Mouse (Mus musculus): Measurements from ENCODE around the gene Erbb2. TPM values are rescaled to one million over a fixed set of nuclear protein-coding genes. Genes with fewer than 3 reads are reported as not detected.

Erbb2 gene
- total RNA-seq, 1 experiment, result 13.2 TPM

DNA sequence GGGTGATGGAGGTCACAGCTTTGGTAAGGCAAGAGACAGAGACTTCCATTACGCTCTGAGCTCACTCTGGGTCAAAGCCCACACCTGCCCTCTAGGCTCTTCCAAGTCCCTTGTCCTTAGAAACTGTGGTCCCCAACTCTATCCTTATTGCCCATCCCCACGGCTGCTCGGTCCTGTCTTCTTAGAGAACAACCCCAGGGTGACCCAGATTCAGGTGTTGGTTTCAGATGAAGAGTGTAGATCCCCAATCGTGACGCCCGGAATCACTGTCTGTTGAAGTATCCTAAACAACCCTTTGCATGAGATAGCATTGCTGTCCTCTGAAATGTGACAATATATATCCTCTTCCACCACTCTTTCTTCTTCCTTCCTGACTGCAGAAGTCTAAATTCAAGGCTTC lies 50.0 kb downstream of the Erbb2 start:
- Histone ChIP-seq H3K9ac (ENCODE audit: insufficient read depth, low read depth, low read length, poor library complexity, severe bottlenecking) (no peak overlapping the region), H3K36me3 (ENCODE audit: control insufficient read depth, insufficient read depth, low read length, poor library complexity, severe bottlenecking) (no peaks in the 10 kb centered on the region), H3K4me1 (ENCODE audit: control insufficient read depth in 2 of 2, insufficient read depth in 2 of 2, low read length in 2 of 2, poor library complexity in 1 of 2) (peaks cover 3 to 21% of the 10 kb centered on the region in 2 experiments; a peak in 3 of 4 replicates), H3K4me3 (ENCODE audit: insufficient read depth in 1 of 2, low read depth in 1 of 2, low read length in 2 of 2, poor library complexity in 1 of 2, severe bottlenecking in 1 of 2) (no peak overlapping the region), H3K9me3 (ENCODE audit: control insufficient read depth, insufficient read depth, low read depth, low read length) (no peaks in the 10 kb centered on the region), H3K27ac (ENCODE audit: insufficient read depth, low read depth, low read length, poor library complexity, severe bottlenecking) (no peak overlapping the region)
- TF ChIP-seq ZNF384 (IDR thresholded peaks at IDR 0.05; ENCODE audit: low read depth, low read length), result no peak
- TF ChIP-seq CHD2 (IDR thresholded peaks at IDR 0.05; ENCODE audit: low read depth, low read length), result no peak
- no peak for TF ChIP-seq ZC3H11A (IDR thresholded peaks at IDR 0.05; ENCODE audit: borderline replicate concordance, low read depth, low read length)
- no peak for TF ChIP-seq HCFC1 (IDR thresholded peaks at IDR 0.05; ENCODE audit: borderline replicate concordance, insufficient read depth, low read length)
- TF ChIP-seq MAFK (IDR thresholded peaks at IDR 0.05; ENCODE audit: insufficient read depth, low read depth, low read length), result no peak
- in situ Hi-C loops (cut with MboI; ENCODE audit: low sequenced_read_pairs in 2 of 2, unreplicated experiment in 2 of 2), result no loop called here
- DNase-seq (ENCODE audit: low read depth, low spot score), result no peak

DNA sequence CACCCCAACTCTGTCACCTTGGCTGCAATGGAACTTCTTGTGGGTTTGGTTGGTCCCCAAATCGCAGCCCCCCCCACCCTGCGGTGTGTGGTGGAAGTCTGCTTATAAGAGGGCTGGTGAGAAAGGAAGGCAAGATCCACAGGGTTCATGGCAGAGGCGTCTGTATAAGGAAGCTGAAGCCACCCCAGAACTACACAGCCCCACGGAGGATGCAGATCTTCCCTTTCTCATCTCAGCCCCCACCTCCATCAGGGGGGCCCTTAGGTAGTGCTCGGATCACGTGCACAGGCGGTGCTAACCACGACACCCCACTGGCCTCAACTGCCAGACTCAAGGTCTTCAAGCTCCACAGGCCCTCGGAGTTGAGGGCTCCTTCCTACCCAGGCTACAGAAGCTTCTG lies 51.6 kb downstream of the Erbb2 start:
- Histone ChIP-seq H3K9me3 (ENCODE audit: control insufficient read depth, insufficient read depth, low read depth, low read length) (no peaks in the 10 kb centered on the region), H3K27ac (ENCODE audit: insufficient read depth, low read depth, low read length, poor library complexity, severe bottlenecking) (no peak overlapping the region), H3K9ac (ENCODE audit: insufficient read depth, low read depth, low read length, poor library complexity, severe bottlenecking) (no peak overlapping the region), H3K4me3 (ENCODE audit: insufficient read depth in 1 of 2, low read depth in 1 of 2, low read length in 2 of 2, poor library complexity in 1 of 2, severe bottlenecking in 1 of 2) (no peak overlapping the region), H3K36me3 (ENCODE audit: control insufficient read depth, insufficient read depth, low read length, poor library complexity, severe bottlenecking) (no peaks in the 10 kb centered on the region), H3K4me1 (ENCODE audit: control insufficient read depth in 2 of 2, insufficient read depth in 2 of 2, low read length in 2 of 2, poor library complexity in 1 of 2) (peaks cover 0 to 17% of the 10 kb centered on the region in 2 experiments; a peak in 1 of 4 replicates)
- in situ Hi-C loops (cut with MboI; ENCODE audit: low sequenced_read_pairs in 2 of 2, unreplicated experiment in 2 of 2), result no loop called here
- TF ChIP-seq ZC3H11A (IDR thresholded peaks at IDR 0.05; ENCODE audit: borderline replicate concordance, low read depth, low read length), result no peak
- TF ChIP-seq CHD2 (IDR thresholded peaks at IDR 0.05; ENCODE audit: low read depth, low read length), result no peak
- TF ChIP-seq MAFK (IDR thresholded peaks at IDR 0.05; ENCODE audit: insufficient read depth, low read depth, low read length), result no peak
- no peak for TF ChIP-seq HCFC1 (IDR thresholded peaks at IDR 0.05; ENCODE audit: borderline replicate concordance, insufficient read depth, low read length)
- no peak for TF ChIP-seq ZNF384 (IDR thresholded peaks at IDR 0.05; ENCODE audit: low read depth, low read length)
- no peak for DNase-seq (ENCODE audit: low read depth, low spot score)

DNA sequence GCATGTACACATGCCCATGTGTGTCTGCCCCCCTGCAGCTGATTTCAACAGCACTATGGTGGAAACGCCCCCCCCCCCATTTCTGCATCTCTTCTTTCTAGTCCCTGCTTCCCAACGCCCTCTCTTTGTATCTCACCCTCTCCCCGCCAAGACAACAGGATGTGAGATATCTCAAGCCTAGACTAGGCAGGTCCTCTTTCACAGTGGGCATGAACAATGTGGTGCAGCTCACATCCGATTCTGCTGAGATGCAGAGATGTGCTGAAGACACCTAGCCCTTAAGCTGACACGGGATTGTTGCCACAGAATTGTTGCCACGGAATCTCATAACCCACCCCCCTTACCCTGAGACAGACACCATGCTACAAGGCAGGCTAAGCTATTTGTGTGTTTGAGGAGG lies 52.2 kb downstream of the Erbb2 start:
- DNase-seq (ENCODE audit: low read depth, low spot score), result no peak
- H3K4me1 ChIP-seq (ENCODE audit: control insufficient read depth in 2 of 2, insufficient read depth in 2 of 2, low read length in 2 of 2, poor library complexity in 1 of 2), result peaks cover 0 to 13% of the 10 kb centered on the region in 2 experiments; a peak in 1 of 4 replicates
- H3K27ac ChIP-seq (ENCODE audit: insufficient read depth, low read depth, low read length, poor library complexity, severe bottlenecking), result no peak overlapping the region
- no peak overlapping the region for H3K9ac ChIP-seq (ENCODE audit: insufficient read depth, low read depth, low read length, poor library complexity, severe bottlenecking)
- H3K4me3 ChIP-seq (ENCODE audit: insufficient read depth in 1 of 2, low read depth in 1 of 2, low read length in 2 of 2, poor library complexity in 1 of 2, severe bottlenecking in 1 of 2), result no peak overlapping the region
- TF ChIP-seq CHD2 (IDR thresholded peaks at IDR 0.05; ENCODE audit: low read depth, low read length) (no peak), ZNF384 (IDR thresholded peaks at IDR 0.05; ENCODE audit: low read depth, low read length) (no peak), MAFK (IDR thresholded peaks at IDR 0.05; ENCODE audit: insufficient read depth, low read depth, low read length) (no peak), HCFC1 (IDR thresholded peaks at IDR 0.05; ENCODE audit: borderline replicate concordance, insufficient read depth, low read length) (no peak), ZC3H11A (IDR thresholded peaks at IDR 0.05; ENCODE audit: borderline replicate concordance, low read depth, low read length) (no peak)
- H3K36me3 ChIP-seq (ENCODE audit: control insufficient read depth, insufficient read depth, low read length, poor library complexity, severe bottlenecking), result no peaks in the 10 kb centered on the region
- no peaks in the 10 kb centered on the region for H3K9me3 ChIP-seq (ENCODE audit: control insufficient read depth, insufficient read depth, low read depth, low read length)
- in situ Hi-C loops (cut with MboI; ENCODE audit: low sequenced_read_pairs in 2 of 2, unreplicated experiment in 2 of 2), result no loop called here

DNA sequence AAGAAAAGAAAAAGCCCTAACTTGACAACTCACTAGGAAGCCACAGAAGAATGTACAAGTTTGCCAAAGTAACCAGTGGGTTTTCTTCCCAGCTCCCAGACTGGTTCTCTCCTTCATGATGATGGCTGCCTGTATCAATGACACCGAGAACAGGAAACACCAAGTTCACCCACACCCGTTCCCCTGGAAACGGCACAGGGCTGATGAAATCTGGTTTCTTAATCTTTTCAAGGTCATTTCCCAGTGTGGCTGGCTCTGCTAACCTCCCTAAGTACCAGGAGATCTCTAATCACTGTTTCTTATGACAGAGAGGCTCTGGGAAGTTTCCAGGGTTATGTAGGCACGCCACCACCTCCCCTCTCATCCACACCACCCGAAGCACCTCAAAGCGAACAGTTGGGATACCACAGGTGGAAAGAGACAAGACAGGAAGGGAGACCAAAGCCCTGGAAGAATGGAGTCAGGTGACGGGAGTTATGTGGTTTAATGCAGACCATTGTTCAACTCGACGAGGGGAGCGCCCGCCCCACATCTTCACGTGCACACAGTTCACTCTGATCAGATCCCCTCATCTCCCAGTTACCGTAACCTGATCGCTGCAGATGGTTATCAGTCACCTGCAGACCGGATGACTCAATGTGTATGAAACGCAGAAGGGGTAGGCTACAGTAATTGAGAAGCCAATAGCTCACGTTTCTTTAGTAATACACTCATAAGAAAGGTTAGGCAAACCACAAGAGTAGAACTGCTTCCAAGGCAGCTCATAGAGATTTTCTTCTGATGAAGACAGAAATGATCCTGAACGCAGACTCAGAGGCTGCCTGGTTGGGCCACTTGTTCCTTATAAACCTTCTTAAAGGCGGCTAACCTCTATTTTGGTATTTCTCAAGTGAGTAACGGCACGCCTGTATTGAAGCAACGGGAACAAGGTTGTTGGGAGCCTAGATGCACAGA lies 57.8 kb downstream of the Erbb2 start:
- in situ Hi-C loops (cut with MboI; ENCODE audit: low sequenced_read_pairs in 2 of 2, unreplicated experiment in 2 of 2), result no loop called here
- Histone ChIP-seq H3K4me1 (ENCODE audit: control insufficient read depth in 2 of 2, insufficient read depth in 2 of 2, low read length in 2 of 2, poor library complexity in 1 of 2) (peaks cover 4 to 13% of the 10 kb centered on the region in 2 experiments; a peak in 1 of 4 replicates), H3K27ac (ENCODE audit: insufficient read depth, low read depth, low read length, poor library complexity, severe bottlenecking) (no peak overlapping the region), H3K36me3 (ENCODE audit: control insufficient read depth, insufficient read depth, low read length, poor library complexity, severe bottlenecking) (no peaks in the 10 kb centered on the region), H3K9ac (ENCODE audit: insufficient read depth, low read depth, low read length, poor library complexity, severe bottlenecking) (no peak overlapping the region), H3K9me3 (ENCODE audit: control insufficient read depth, insufficient read depth, low read depth, low read length) (no peaks in the 10 kb centered on the region), H3K4me3 (ENCODE audit: insufficient read depth in 1 of 2, low read depth in 1 of 2, low read length in 2 of 2, poor library complexity in 1 of 2, severe bottlenecking in 1 of 2) (no peak overlapping the region)
- no peak for DNase-seq (ENCODE audit: low read depth, low spot score)
- TF ChIP-seq HCFC1 (IDR thresholded peaks at IDR 0.05; ENCODE audit: borderline replicate concordance, insufficient read depth, low read length) (no peak), CHD2 (IDR thresholded peaks at IDR 0.05; ENCODE audit: low read depth, low read length) (no peak)
